Mouse (Mus musculus): ENCODE results near the gene Top3b. TPM values are rescaled to one million over a fixed set of nuclear protein-coding genes. Genes with fewer than 3 reads are reported as not detected.

The Top3b gene
- polyA plus RNA-seq, 1 experiment from 2014 or later: 81.4 TPM

- ATAC-seq (ENCODE audit: low FRiP score, low TSS enrichment): no peak
- Histone ChIP-seq H3K4me1 (ENCODE audit: control insufficient read depth, insufficient read depth, low read length) (no peaks in the 10 kb centered on the region), H3K27me3 (ENCODE audit: control insufficient read depth, insufficient read depth, low read length) (no peaks in the 10 kb centered on the region), H3K27ac (ENCODE audit: low read depth, low read length) (no peak overlapping the region), H3K4me3 (ENCODE audit: low read length) (no peak overlapping the region), H3K36me3 (ENCODE audit: control insufficient read depth, insufficient read depth, low read length) (no peaks in the 10 kb centered on the region), H3K4me2 (replicated peaks; ENCODE audit: low read depth, low read length) (no peak overlapping the region), H3K9me3 (ENCODE audit: control insufficient read depth, low read length) (no peaks in the 10 kb centered on the region), H3K9ac (ENCODE audit: low read depth, low read length) (no peak overlapping the region)
- WGBS: 93% methylated on average over 2 of the region's 2 CpGs
These were observed 70.5 kb downstream of the Top3b start for GRCm38 (mm10) chr16:16941078-16941477.

Other genes starting within 250 kb of the Top3b start
- not detected in 2 replicates for gene Olfr19, start 194.3 kb upstream of the Top3b start, polyA plus RNA-seq (2014; fragmentation: Nextera tagmentation; extraction: Ambion mirVana)
- gene Spag6l, start 41.3 kb upstream of the Top3b start, polyA plus RNA-seq (2014; fragmentation: Nextera tagmentation; extraction: Ambion mirVana): 0.60 and 0.77 TPM in 2 replicates
- not detected in 2 replicates for gene Igll1, start 6.8 kb upstream of the Top3b start, polyA plus RNA-seq (2014; fragmentation: Nextera tagmentation; extraction: Ambion mirVana)
- 1.7 and 2.8 TPM in 2 replicates for gene Vpreb1, start 107 bp downstream of the Top3b start, polyA plus RNA-seq (2014; fragmentation: Nextera tagmentation; extraction: Ambion mirVana)
- 11.0 and 21.3 TPM in 2 replicates for gene Ppm1f, start 25.7 kb downstream of the Top3b start, polyA plus RNA-seq (2014; fragmentation: Nextera tagmentation; extraction: Ambion mirVana)
- gene Mapk1, start 112.6 kb downstream of the Top3b start, polyA plus RNA-seq (2014; fragmentation: Nextera tagmentation; extraction: Ambion mirVana): 197 and 210 TPM in 2 replicates
- gene Ypel1, start 199.0 kb downstream of the Top3b start, polyA plus RNA-seq (2014; fragmentation: Nextera tagmentation; extraction: Ambion mirVana): 50.1 and 54.5 TPM in 2 replicates
- 131 and 142 TPM in 2 replicates for gene Ppil2, start 240.5 kb downstream of the Top3b start, polyA plus RNA-seq (2014; fragmentation: Nextera tagmentation; extraction: Ambion mirVana)